Mouse (Mus musculus) stomach, embryonic 14.5 days (tissue): ENCODE data around the gene Fnbp1. TPM values are rescaled to one million over a fixed set of nuclear protein-coding genes. Genes with fewer than 3 reads are reported as not detected.

ENCODE experiments used
- ATAC-seq: fragments of 200-750 bp; cut with Nextera tagmentation; 2 replicates; pipeline ENCODE4 v1.8.0; 2017; ENCODE audit warnings: low read depth, moderate TSS enrichment; ENCODE audit not compliant: insufficient number of reproducible peaks, insufficient read depth, low FRiP score
- H3K27ac ChIP-seq: fragments of 300-500 bp; sonication (generic); 2 replicates; pipeline ENCODE4 v1.5.1; 2014; ENCODE audit warnings: mild to moderate bottlenecking, low read length, moderate library complexity, mixed read lengths
- H3K27me3 ChIP-seq: fragments of 300-500 bp; sonication (generic); 2 replicates; pipeline ENCODE4 v1.6.1; 2014; ENCODE audit warnings: low read length, control low read depth, mixed read lengths; ENCODE audit not compliant: control insufficient read depth, insufficient read depth
- H3K36me3 ChIP-seq: fragments of 300-500 bp; sonication (generic); 2 replicates; pipeline ENCODE4 v1.6.1; 2014; ENCODE audit warnings: mild to moderate bottlenecking, control low read depth, low read length, moderate library complexity, mixed read lengths; ENCODE audit not compliant: control insufficient read depth, insufficient read depth
- H3K4me1 ChIP-seq: fragments of 300-500 bp; sonication (generic); 2 replicates; pipeline ENCODE4 v1.6.1; 2014; ENCODE audit warnings: low read length, control low read depth, mixed read lengths; ENCODE audit not compliant: control insufficient read depth, insufficient read depth
- H3K4me2 ChIP-seq: fragments of 300-500 bp; sonication (generic); replicated peaks from 2 replicates; pipeline ENCODE4 v1.6.1; 2014; ENCODE audit warnings: low read depth, low read length, control low read depth
- H3K4me3 ChIP-seq: fragments of 300-500 bp; sonication (generic); 2 replicates; pipeline ENCODE4 v1.5.1; 2014; ENCODE audit warnings: low read depth, low read length, control low read depth
- H3K9ac ChIP-seq: fragments of 300-500 bp; sonication (generic); replicated peaks from 2 replicates; pipeline ENCODE4 v1.6.1; 2014; ENCODE audit warnings: low read depth, mild to moderate bottlenecking, control low read depth, low read length, moderate library complexity, mixed read lengths
- H3K9me3 ChIP-seq: fragments of 300-500 bp; sonication (generic); 2 replicates; pipeline ENCODE4 v1.6.1; 2016; ENCODE audit warnings: low read depth, low read length, control low read depth; ENCODE audit not compliant: control insufficient read depth
- WGBS: fragments of 180-500 bp; shearing (Covaris S2); extraction: QIAGEN DNeasy Blood & Tissue Kit; methylation state at CpG from one replicate; pipeline ENCODE4 v1.1.7; 2014; 5-methylcytosine and 5-hydroxymethylcytosine counted together
- polyA plus RNA-seq: library from polyadenylated mRNA; unstranded; fragments of >200 nt; fragmentation: Nextera tagmentation; extraction: Ambion mirVana; gene quantifications from 2 replicates; pipeline ENCODE4 v1.2.1, GENCODE M21; 2014

The Fnbp1 gene
- polyA plus RNA-seq, 1 experiment from 2014 or later: 39.2 TPM

- Histone ChIP-seq H3K4me2 (no peak overlapping the region), H3K9me3 (no peaks in the 10 kb centered on the region), H3K9ac (no peak overlapping the region), H3K27ac (no peak overlapping the region), H3K4me3 (no peak overlapping the region), H3K4me1 (no peaks in the 10 kb centered on the region), H3K27me3 (no peaks in the 10 kb centered on the region), H3K36me3 (peaks cover 27% of the 10 kb centered on the region)
- 87% methylated on average over 10 of the region's 10 CpGs for WGBS
- no peak for ATAC-seq
These were observed 89.4 kb downstream of the Fnbp1 start for GRCm38 (mm10) chr2:31052441-31052840.

GRCm38 (mm10) chr2:31048037-31048436, 93.8 kb downstream of the Fnbp1 start:
- H3K9ac ChIP-seq: no peak overlapping the region
- no peaks in the 10 kb centered on the region for H3K9me3 ChIP-seq
- H3K27ac ChIP-seq: no peak overlapping the region
- H3K27me3 ChIP-seq: no peaks in the 10 kb centered on the region
- H3K4me3 ChIP-seq: no peak overlapping the region
- no peaks in the 10 kb centered on the region for H3K4me1 ChIP-seq
- H3K4me2 ChIP-seq: no peak overlapping the region
- ATAC-seq: no peak
- WGBS: 92% methylated on average over 6 of the region's 6 CpGs
- H3K36me3 ChIP-seq: peaks cover 3% of the 10 kb centered on the region; the same call in 1 of the 2 replicates

- no peak for ATAC-seq
- Histone ChIP-seq H3K27ac (no peak overlapping the region), H3K4me1 (no peaks in the 10 kb centered on the region), H3K4me3 (no peak overlapping the region), H3K4me2 (no peak overlapping the region), H3K9ac (no peak overlapping the region), H3K36me3 (peaks cover 7% of the 10 kb centered on the region; the same call in 1 of the 2 replicates), H3K27me3 (no peaks in the 10 kb centered on the region), H3K9me3 (no peaks in the 10 kb centered on the region)
- WGBS: 100% methylated on average over 1 of the region's 1 CpGs
These were observed 98.0 kb downstream of the Fnbp1 start for GRCm38 (mm10) chr2:31043856-31044255.

GRCm38 (mm10) chr2:31042881-31043280, 98.9 kb downstream of the Fnbp1 start:
- ATAC-seq: peak; percentile 82
- 71% methylated on average over 6 of the region's 6 CpGs for WGBS
- peaks cover 7% of the 10 kb centered on the region; the same call in 1 of the 2 replicates for H3K36me3 ChIP-seq

GRCm38 (mm10) chr2:31041386-31041785, 100.4 kb downstream of the Fnbp1 start:
- peaks cover 11% of the 10 kb centered on the region; the same call in 1 of the 2 replicates for H3K36me3 ChIP-seq
- ATAC-seq: no peak
- no peak overlapping the region; the same call in 1 of the 2 replicates for H3K27ac ChIP-seq
- H3K4me2 ChIP-seq: no peak overlapping the region
- no peaks in the 10 kb centered on the region for H3K27me3 ChIP-seq
- H3K4me3 ChIP-seq: no peak overlapping the region
- H3K9ac ChIP-seq: no peak overlapping the region
- WGBS: 75% methylated on average over 6 of the region's 6 CpGs
- no peaks in the 10 kb centered on the region for H3K9me3 ChIP-seq
- H3K4me1 ChIP-seq: no peaks in the 10 kb centered on the region

More at GRCm38 (mm10) chr2:31042881-31043280, 98.9 kb downstream of the Fnbp1 start:
- Histone ChIP-seq H3K9ac (no peak overlapping the region), H3K27ac (peak overlapping the region; percentile 72; the same call in 1 of the 2 replicates), H3K4me1 (no peaks in the 10 kb centered on the region), H3K9me3 (no peaks in the 10 kb centered on the region), H3K4me3 (no peak overlapping the region), H3K4me2 (no peak overlapping the region), H3K27me3 (no peaks in the 10 kb centered on the region)

- 82% methylated on average over 3 of the region's 3 CpGs for WGBS
- peaks cover 17% of the 10 kb centered on the region for H3K36me3 ChIP-seq
- no peak overlapping the region for H3K27ac ChIP-seq
- no peaks in the 10 kb centered on the region for H3K27me3 ChIP-seq
- no peak overlapping the region for H3K9ac ChIP-seq
- H3K4me3 ChIP-seq: no peak overlapping the region
- no peaks in the 10 kb centered on the region for H3K4me1 ChIP-seq
- H3K9me3 ChIP-seq: no peaks in the 10 kb centered on the region
- ATAC-seq: no peak
- H3K4me2 ChIP-seq: no peak overlapping the region
These were observed 101.3 kb downstream of the Fnbp1 start for GRCm38 (mm10) chr2:31040487-31040886.

- no peak overlapping the region for H3K27ac ChIP-seq
- H3K4me3 ChIP-seq: no peak overlapping the region
- H3K9ac ChIP-seq: no peak overlapping the region
- H3K4me2 ChIP-seq: no peak overlapping the region
- H3K9me3 ChIP-seq: no peaks in the 10 kb centered on the region
- H3K27me3 ChIP-seq: no peaks in the 10 kb centered on the region
- WGBS: 97% methylated on average over 3 of the region's 3 CpGs
- no peak for ATAC-seq
- H3K4me1 ChIP-seq: no peaks in the 10 kb centered on the region
- H3K36me3 ChIP-seq: peaks cover 18% of the 10 kb centered on the region
These were observed 101.8 kb downstream of the Fnbp1 start for GRCm38 (mm10) chr2:31040043-31040442.

- Histone ChIP-seq H3K4me3 (no peak overlapping the region), H3K36me3 (peaks cover 30% of the 10 kb centered on the region), H3K9me3 (no peaks in the 10 kb centered on the region), H3K4me2 (no peak overlapping the region), H3K27me3 (no peaks in the 10 kb centered on the region), H3K9ac (no peak overlapping the region), H3K4me1 (no peaks in the 10 kb centered on the region), H3K27ac (no peak overlapping the region)
- no peak for ATAC-seq
- 95% methylated on average over 6 of the region's 6 CpGs for WGBS
These were observed 105.0 kb downstream of the Fnbp1 start for GRCm38 (mm10) chr2:31036811-31037210.

GRCm38 (mm10) chr2:31031972-31032371, 109.8 kb downstream of the Fnbp1 start:
- Histone ChIP-seq H3K4me1 (no peaks in the 10 kb centered on the region), H3K4me2 (no peak overlapping the region), H3K9me3 (no peaks in the 10 kb centered on the region), H3K27me3 (no peaks in the 10 kb centered on the region), H3K4me3 (no peak overlapping the region), H3K27ac (no peak overlapping the region), H3K9ac (no peak overlapping the region), H3K36me3 (peaks cover 53% of the 10 kb centered on the region)
- ATAC-seq: no peak
- 88% methylated on average over 7 of the region's 7 CpGs for WGBS
